Mouse (Mus musculus): Measurements from ENCODE around the gene Trim38.

DNA sequence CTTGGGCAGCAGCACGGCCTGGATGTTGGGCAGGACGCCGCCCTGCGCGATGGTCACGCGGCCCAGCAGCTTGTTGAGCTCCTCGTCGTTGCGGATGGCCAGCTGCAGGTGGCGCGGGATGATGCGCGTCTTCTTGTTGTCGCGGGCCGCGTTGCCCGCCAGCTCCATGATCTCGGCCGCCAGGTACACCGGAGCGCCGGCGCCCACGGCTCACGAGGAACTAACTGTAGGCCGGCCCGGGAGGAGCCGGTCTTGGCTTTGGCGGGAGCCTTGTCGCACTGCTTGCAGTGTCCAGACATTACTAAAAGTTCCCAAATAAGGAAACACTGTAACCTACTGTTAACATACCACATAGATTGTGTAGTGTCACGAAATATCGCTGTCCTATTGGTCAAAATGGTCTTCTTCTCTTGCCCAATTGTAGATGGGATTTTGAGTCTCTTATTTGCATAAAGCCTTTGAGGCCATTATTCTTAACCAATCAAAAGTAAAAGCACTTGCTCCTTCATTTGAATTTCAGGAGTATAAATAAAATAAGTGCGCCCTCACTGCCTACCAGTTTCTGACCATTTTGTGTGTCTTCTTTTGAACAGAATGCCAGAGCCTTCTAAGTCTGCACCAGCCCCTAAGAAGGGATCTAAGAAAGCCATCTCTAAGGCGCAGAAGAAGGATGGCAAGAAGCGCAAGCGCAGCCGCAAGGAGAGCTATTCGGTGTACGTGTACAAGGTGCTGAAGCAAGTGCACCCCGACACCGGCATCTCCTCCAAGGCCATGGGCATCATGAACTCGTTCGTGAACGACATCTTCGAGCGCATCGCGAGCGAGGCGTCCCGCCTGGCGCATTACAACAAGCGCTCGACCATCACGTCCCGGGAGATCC is 23.3 kb upstream of the Trim38 start, which contains the start of gene Hist1h2bb:
- peak; percentile 93 for TF ChIP-seq EP300 (IDR thresholded peaks at IDR 0.05)
- TF ChIP-seq CTCF (IDR thresholded peaks at IDR 0.05): peak; percentile 40

All from lung, postnatal 0 days (tissue).